Mouse (Mus musculus): ENCODE results near the gene Gemin6. TPM values are rescaled to one million over a fixed set of nuclear protein-coding genes. Genes with fewer than 3 reads are reported as not detected.

The Gemin6 gene
- 26.0 and 26.9 TPM in 2 replicates for polyA plus RNA-seq (2012; rRNA removed)

DNA sequence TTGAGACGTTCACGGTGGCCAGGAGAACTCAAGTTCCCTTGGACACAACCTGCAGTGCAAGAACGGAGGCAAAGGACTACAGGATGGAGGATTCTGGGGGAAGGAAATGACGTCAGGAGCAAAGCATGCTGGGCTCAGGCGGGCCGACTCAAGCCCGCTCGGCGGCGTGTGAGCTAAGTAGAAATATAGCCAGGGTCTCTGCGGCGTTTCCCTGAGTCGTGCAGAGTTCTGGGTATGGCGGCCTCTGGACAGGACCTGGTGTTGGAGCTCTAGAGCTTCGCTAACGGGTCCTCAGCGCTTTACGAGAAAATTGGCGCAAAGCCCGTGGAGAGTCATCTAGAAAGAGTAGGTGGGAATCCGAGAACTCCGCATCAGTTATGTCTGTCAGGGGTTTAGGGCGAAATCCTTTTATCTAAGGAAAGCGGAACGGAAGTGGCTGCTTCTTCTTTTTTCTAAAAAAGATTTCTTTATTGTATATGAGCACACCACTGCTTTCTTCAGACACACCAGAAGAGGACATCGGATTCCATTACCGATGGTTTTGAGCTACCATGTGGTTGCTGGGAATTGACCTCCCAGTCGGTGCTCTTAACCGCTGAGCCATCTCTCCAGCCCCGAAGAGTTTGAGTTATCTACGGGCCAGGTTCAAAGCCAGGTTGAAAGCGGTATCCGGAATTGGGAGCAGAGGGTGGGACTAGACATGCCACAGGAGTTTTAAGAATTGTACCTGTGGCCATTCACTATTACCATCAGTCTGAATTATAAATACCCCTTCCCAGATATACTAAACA, at the start of gene Gemin6:
Gene Gemin6, plus strand, starts transcription at position 116 of the 791 bp plus-strand sequence.

DNA sequence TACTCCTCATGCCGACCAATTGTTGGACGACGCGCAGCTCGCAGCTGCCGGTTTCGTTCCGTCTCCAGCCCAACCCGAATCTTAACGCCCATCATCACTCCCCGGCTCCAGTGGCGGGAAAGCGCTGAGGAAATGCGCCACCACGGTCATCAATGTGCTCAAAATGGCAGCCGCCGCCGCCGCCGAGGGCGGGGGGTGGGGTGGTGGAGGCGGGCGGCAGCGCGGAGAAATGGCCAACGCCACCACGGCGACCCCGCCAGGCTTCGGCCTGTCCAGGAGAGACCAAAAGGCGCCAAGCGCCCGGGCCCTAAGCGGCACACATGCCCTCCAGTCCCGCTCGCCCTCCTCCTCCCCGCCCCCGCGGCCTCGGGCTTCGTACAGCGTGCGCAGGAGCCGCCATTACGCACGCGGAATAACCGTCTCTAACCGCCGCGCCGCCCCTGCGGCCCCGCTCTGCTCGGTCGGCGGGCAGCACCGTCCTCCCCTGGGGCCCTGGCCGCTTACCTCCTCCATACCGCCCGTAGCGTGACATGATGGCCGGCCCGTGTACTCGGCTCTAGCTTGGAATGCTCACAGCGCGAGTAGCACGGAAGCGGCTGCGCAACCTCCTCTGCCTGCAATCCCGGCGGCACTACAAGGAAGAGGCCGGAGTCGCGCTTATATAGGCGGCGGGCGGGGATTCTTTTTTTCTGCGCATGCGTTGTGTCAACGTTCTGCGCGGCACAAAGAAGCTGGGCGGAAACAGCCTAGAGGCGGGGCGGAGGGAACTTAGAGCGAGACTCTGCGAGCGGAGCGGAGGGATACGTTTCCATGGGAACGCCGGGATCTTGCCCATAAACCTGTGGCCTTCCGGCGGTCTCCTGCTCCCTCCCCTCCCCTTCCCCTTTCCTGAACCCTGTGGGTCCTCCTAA, 17.3 kb upstream of the Gemin6 start, which contains the start of the genes Srsf7 and Ttc39d:
Gene Srsf7, minus strand, starts transcription at position 637 of the 911 bp plus-strand sequence.
Gene Ttc39d, plus strand, starts transcription at position 790 of the 911 bp plus-strand sequence.

Other genes with a start within 250 kb of the Gemin6 start
- gene Hnrnpll, start 162.1 kb upstream of the Gemin6 start, polyA plus RNA-seq (2012; rRNA removed): 113 and 168 TPM in 2 replicates
- gene Galm, start 97.0 kb upstream of the Gemin6 start, polyA plus RNA-seq (2012; rRNA removed): 5.5 and 8.1 TPM in 2 replicates
- gene Srsf7, start 17.1 kb upstream of the Gemin6 start, polyA plus RNA-seq (2012; rRNA removed): 567 and 647 TPM in 2 replicates
- 0.06 and 0.10 TPM in 2 replicates for gene Ttc39d, start 17.0 kb upstream of the Gemin6 start, polyA plus RNA-seq (2012; rRNA removed)
- gene Morn2, start 65.8 kb downstream of the Gemin6 start, polyA plus RNA-seq (2012; rRNA removed): 17.1 and 20.1 TPM in 2 replicates
- gene Dhx57, start 66.0 kb downstream of the Gemin6 start, polyA plus RNA-seq (2012; rRNA removed): 38.0 and 39.4 TPM in 2 replicates
- gene Arhgef33, start 83.0 kb downstream of the Gemin6 start, polyA plus RNA-seq (2012; rRNA removed): 0.63 and 1.1 TPM in 2 replicates
- 0.28 and 0.72 TPM in 2 replicates for gene Gm10190, start 149.1 kb downstream of the Gemin6 start, polyA plus RNA-seq (2012; rRNA removed)

All from central nervous system, embryonic 11.5 days (tissue).